Mouse (Mus musculus) spleen, adult 2 months (tissue): ENCODE data around the gene Mcfd2.

Experiments
- CTCF ChIP-seq: fragments of 200-500 bp; IDR thresholded peaks from 2 replicates; pipeline ENCODE4 v1.5.1; 2011; ENCODE audit warnings: mild to moderate bottlenecking, inconsistent platforms; ENCODE audit not compliant: insufficient read depth, insufficient read length, insufficient replicate concordance; ENCODE audit errors: extremely low read depth
- POLR2A ChIP-seq: fragments of 200-500 bp; IDR thresholded peaks from 2 replicates; pipeline ENCODE4 v1.6.1; 2011; ENCODE audit warnings: low read depth, low read length, inconsistent platforms

GRCm38 (mm10) chr17:87293125-87293524, 27.4 kb upstream of the Mcfd2 start:
- TF ChIP-seq POLR2A (no peak), CTCF (no peak)
